Mouse (Mus musculus) lung, adult 2 months (tissue): ENCODE data around the gene 4930505A04Rik. TPM values are rescaled to one million over a fixed set of nuclear protein-coding genes. Genes with fewer than 3 reads are reported as not detected.
"Not testable (repeated sequence)": the region's sequence is repeated elsewhere in the genome, so short reads cannot be mapped to it uniquely, and the experiment has no call there.

Source experiments
- DNase-seq: peaks from one replicate; pipeline ENCODE4 v3.0.0; 2022
- H3K4me1 ChIP-seq: fragments of 200-500 bp; 2 replicates; pipeline ENCODE4 v1.6.1; 2011; ENCODE audit warnings: low read length; ENCODE audit not compliant: control insufficient read depth, insufficient read depth
- H3K4me3 ChIP-seq: fragments of 200-500 bp; replicated peaks from 2 replicates; pipeline ENCODE3; 2011; ENCODE audit warnings: low read depth, mild to moderate bottlenecking, control low read depth, low read length; ENCODE audit errors: extremely low read depth
- CTCF ChIP-seq: fragments of 200-500 bp; IDR thresholded peaks from 2 replicates; pipeline ENCODE4 v1.5.1; 2011; ENCODE audit warnings: mild to moderate bottlenecking, low read length, control low read depth; ENCODE audit not compliant: insufficient read depth
- POLR2A ChIP-seq: fragments of 200-500 bp; IDR thresholded peaks from 2 replicates; pipeline ENCODE4 v1.6.1; 2011; ENCODE audit warnings: low read depth, mild to moderate bottlenecking, control low read depth, low read length, borderline replicate concordance; ENCODE audit errors: extremely low read depth
- WGBS: fragments of 180-500 bp; shearing (Covaris S2); methylation state at CpG from one replicate; pipeline ENCODE4 v1.1.7; 2018; 5-methylcytosine and 5-hydroxymethylcytosine counted together
- polyA plus RNA-seq: library from polyadenylated mRNA; depleted of rRNA; stranded (reverse); fragments of >200 nt; gene quantifications from 2 replicates; pipeline ENCODE4 v1.2.3, GENCODE M21; 2012; rRNA removed

4930505A04Rik gene
- polyA plus RNA-seq, 1 experiment, result not detected

DNA sequence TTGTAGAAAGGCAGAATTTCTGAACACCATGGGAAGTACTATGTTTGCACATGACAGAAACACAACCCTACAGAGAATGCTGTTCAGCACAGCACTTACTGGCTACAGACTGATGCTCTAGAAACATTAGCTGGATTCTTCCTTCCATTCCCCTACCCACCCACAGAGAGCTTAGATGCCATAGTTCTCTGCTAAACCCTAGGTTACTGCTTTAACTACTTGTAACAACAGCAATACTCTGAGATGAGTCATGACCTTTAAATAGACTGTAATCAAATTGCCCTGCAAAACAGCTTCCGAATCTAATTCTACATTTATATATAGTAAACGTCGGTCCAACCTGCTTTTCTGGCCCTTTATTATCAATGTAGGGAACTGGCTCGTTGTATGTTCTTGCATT is 17.3 kb downstream of the 4930505A04Rik start:
- no peak overlapping the region for H3K4me3 ChIP-seq
- WGBS, result 74% methylated on average over 4 of the region's 4 CpGs
- TF ChIP-seq POLR2A, result no peak
- TF ChIP-seq CTCF, result no peak
- no peak for DNase-seq
- H3K4me1 ChIP-seq, result no peaks in the 10 kb centered on the region

DNA sequence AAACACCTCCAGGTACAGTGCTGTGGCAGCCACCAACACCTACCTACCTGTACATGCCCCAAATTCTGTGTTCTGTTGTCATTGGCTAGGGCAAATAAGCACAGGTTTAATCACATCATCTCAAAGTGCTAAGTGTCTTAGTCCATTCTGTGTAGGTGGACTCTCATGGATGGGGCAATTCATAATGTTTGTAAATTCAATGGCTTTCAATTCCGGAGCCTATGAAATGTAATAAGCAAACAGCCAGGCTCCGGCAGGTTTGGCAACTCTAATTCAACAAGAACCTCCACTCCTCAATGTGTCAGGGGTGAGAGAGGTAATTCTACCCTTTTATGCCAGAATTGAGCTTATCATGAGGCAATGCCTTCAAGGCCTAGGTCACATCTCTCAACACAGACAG is 23.5 kb downstream of the 4930505A04Rik start:
- Histone ChIP-seq H3K4me1 (no peaks in the 10 kb centered on the region), H3K4me3 (no peak overlapping the region)
- no peak for DNase-seq
- 73% methylated on average over 2 of the region's 2 CpGs for WGBS
- TF ChIP-seq POLR2A (no peak), CTCF (no peak)

DNA sequence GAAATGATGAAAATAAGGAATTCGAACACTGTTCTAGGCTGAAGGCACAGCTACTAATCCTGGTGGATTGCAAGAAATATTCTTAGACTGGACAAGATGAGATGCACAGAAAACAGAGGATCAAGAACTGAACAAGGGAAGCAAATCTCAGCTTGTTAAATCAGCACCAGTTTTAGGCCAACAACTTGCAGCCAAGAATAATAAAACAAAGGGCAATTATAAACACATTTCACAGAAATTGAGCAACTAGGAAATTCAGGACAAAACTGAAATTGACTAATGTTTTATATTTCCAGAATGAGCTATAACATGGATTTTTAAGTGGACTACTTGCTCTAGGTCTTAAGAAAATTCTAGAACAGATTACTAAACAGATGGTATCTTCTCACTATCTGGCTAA is 24.1 kb downstream of the 4930505A04Rik start:
- WGBS, result 80% methylated on average over 1 of the region's 1 CpGs
- TF ChIP-seq POLR2A (no peak), CTCF (no peak)
- Histone ChIP-seq H3K4me3 (no peak overlapping the region), H3K4me1 (no peaks in the 10 kb centered on the region)
- no peak for DNase-seq

DNA sequence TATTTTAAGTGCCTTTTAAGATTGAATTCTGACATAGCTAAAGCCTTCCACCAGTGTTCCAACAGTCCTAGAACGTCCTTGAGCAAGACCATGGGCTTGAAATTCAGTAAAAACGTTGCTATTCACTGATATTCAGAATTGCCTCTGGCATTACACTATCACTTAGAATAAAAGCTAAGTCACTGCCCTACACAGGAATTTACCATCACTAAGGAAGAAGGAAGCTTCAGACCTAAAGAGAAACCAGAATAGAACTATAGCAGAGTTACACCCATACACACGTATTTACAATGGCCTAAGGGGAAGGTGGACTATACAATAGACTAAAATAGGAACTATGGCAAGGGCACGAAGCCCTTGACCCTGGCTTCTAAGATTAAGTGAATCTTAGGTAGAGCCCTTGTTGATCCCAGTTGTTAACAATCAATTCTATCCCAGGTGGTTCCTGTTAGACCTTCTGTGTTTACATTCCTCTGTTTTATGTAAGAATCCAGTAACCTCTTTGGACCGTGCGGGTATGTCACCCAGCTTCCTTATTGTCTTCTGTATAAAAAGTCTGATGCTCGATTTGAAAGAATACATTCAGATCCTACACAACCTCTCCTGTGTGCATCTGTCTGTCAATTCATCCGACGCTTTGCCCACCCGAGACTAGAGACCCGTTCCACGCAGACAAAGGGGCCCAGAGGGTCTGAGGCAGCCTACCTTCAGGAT is 27.3 kb downstream of the 4930505A04Rik start:
- H3K4me1 ChIP-seq, H3K4me3 ChIP-seq, DNase-seq: not testable (repeated sequence)
- 74% methylated on average over 12 of the region's 12 CpGs for WGBS

DNA sequence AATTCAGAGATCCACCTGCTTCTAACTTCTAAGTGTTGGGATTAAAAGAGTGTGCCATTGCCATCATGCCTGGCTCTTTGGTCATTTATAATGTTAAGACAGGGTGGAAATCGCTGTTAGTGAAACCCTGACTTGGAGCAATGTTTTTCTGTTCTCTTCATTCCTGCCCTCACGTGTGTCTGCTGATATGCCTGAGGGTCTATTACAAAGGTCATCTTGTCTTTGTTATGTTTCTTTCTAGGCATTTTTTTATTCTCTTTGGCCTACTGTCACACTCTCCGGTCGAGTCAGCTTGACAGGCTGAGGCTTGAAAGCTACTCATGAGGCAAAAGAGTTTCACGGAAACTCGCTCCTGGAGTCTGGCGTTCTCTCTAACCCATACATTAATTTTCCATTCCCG is 27.9 kb downstream of the 4930505A04Rik start:
- H3K4me3 ChIP-seq, result no peak overlapping the region
- no peak for DNase-seq
- H3K4me1 ChIP-seq, result no peaks in the 10 kb centered on the region
- 89% methylated on average over 8 of the region's 8 CpGs for WGBS
- TF ChIP-seq CTCF (no peak), POLR2A (no peak)

DNA sequence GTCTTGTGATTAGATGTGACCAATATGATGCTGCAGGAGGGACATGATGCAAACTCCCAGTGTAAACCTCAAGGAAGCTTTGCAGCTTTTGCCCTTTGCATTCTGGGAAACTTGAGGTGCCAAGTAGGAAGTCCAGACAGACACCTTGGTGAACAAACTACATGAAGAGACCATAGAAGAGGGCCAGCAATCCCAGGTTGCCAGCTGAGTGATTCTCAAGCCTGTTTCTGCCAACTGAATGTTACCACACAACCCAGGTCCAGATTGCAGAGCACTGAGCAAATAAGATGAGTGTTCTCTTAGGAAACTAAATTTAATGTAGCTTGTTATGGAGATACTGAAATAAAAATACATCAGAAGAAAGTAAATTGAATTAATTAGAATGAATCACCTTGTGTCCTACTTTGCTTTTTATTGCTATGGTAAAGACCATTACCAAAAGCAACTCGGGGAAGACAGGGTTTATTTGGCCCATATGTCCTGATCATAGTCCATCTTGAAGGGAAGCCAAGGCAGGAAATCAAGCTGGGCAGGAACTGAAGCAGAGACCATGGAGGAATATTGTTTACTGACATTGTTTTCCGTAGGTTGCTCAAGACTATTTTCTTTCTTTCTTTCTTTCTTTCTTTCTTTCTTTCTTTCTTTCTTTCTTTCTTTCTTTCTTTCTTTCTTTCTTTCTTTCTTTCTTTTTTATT is 38.2 kb downstream of the 4930505A04Rik start:
- Histone ChIP-seq H3K4me3 (no peak overlapping the region), H3K4me1 (no peaks in the 10 kb centered on the region)
- WGBS, result 47% methylated on average over 2 of the region's 2 CpGs
- no peak for DNase-seq
- TF ChIP-seq POLR2A (no peak), CTCF (no peak)

DNA sequence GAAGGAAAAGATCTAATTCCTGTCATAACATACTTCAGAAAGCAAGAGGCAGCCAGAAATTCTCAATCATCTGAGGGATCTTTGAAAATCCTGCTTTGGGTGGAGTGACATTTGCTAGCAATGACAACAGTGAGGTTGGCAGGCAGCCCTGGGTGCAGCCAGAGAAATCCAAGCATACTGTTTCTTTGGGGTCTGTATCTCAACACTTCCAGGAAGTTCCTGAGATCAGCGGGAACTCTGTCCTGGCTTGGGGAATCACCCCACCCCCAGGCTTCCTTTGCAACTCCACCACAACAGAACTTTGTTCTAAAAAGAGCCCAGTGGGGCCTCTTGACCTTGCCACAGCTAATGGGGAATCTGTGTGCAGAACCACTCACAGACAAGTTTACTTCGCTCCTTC is 66.0 kb downstream of the 4930505A04Rik start:
- DNase-seq, result peak; percentile 24
- H3K4me3 ChIP-seq, result no peak overlapping the region
- TF ChIP-seq POLR2A (no peak), CTCF (no peak)
- peaks cover 13% of the 10 kb centered on the region for H3K4me1 ChIP-seq
- 19% methylated on average over 2 of the region's 2 CpGs for WGBS

DNA sequence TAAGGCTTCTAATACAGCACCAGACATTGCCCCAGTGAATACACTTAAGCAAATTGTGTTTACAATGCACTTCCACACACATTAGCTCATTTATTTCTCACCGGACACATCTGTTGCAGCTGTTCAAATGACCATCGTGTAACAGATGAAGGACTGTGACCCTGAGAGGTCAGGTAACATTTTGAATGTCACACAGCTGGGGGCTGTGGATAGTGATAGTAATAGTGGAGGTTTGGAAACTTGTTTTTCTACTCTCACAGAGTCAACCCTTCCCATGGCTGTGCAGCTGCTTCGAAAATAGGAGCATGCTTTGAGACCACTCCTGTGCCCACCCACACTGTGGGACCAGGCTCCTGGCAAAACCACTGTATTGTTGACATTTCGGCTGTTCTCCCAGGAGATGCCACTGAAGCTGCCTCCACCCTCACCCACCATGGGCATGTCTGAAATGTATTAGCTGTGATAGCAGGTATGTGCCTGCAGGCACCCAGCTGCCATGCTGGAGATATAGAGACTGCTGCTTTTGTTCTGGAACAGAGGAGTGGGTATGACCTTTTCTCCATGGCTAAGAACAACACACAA is 66.9 kb downstream of the 4930505A04Rik start:
- 32% methylated on average over 4 of the region's 4 CpGs for WGBS
- Histone ChIP-seq H3K4me1 (peaks cover 13% of the 10 kb centered on the region), H3K4me3 (no peak overlapping the region)
- no peak for TF ChIP-seq CTCF
- DNase-seq, result peak; percentile 11

DNA sequence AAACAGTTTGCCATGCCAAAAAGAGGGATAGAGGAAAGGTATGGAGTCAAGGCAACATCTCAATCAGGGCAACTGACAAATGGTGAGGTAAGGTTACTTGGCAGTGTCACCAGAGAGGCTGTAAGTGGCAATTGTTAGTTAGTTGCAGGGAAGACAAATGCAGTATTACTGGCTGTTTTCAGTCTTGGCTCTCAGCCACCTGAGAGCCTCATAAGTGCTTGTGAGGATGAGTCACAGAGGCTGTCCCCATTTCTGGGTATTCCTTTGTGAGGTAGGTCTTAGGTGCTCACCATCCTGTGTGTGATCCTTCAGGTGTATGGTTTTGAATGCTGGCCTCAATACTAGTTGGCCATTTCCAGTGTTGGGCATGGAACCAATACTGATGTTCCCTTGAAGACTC is 77.3 kb downstream of the 4930505A04Rik start:
- no peak for DNase-seq
- Histone ChIP-seq H3K4me1 (no peaks in the 10 kb centered on the region), H3K4me3 (no peak overlapping the region)
- TF ChIP-seq POLR2A (no peak), CTCF (no peak)

DNA sequence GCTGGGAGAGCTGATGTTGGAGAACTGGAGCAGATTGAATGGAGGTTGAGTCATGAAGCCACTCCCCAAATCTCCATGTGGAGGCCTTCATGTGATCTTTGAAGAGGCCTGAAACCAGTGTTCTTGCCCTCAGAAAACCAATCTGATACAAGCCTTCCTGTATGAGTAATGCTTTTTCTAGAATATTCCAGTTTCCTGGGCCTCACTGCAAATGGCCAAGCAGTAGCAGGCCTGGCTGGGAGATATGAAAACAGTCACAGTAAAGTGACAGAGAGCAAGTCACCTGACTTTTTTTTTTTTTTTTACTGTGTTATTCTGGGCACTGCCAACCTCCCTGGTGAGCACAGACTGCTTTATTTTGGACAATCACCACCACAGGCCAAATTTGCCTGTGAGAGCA is 88.6 kb downstream of the 4930505A04Rik start:
- Histone ChIP-seq H3K4me1 (no peaks in the 10 kb centered on the region), H3K4me3 (no peak overlapping the region)
- DNase-seq, result no peak
- TF ChIP-seq POLR2A (no peak), CTCF (no peak)

Other genes with a start within 250 kb of the 4930505A04Rik start
- gene Sptbn1, start 203.7 kb downstream of the 4930505A04Rik start, polyA plus RNA-seq, result 222 and 294 TPM in 2 replicates
- 6.1 and 10.3 TPM in 2 replicates for gene Acyp2, start 177.8 kb upstream of the 4930505A04Rik start, polyA plus RNA-seq